Mouse (Mus musculus) embryonic fibroblast, embryonic 13.5 days (primary cell): ENCODE measurements around the gene Ubl7. TPM values are rescaled to one million over a fixed set of nuclear protein-coding genes. Genes with fewer than 3 reads are reported as not detected.

Experiments
- H3K27ac ChIP-seq: 2 replicates; pipeline ENCODE4 v1.5.1; 2012; ENCODE audit warnings: low read length, control low read depth, inconsistent platforms; ENCODE audit not compliant: insufficient read depth
- H3K4me1 ChIP-seq: 2 replicates; pipeline ENCODE4 v1.6.1; 2011; ENCODE audit warnings: low read length; ENCODE audit not compliant: control insufficient read depth, insufficient read depth
- H3K4me3 ChIP-seq: 2 replicates; pipeline ENCODE4 v1.5.1; 2011; ENCODE audit warnings: mild to moderate bottlenecking, control low read depth, low read length; ENCODE audit not compliant: insufficient read depth
- CTCF ChIP-seq: IDR thresholded peaks from 2 replicates; pipeline ENCODE4 v1.5.1; 2011; ENCODE audit warnings: mild to moderate bottlenecking, control low read depth, low read length, moderate library complexity, borderline replicate concordance; ENCODE audit not compliant: insufficient read depth
- POLR2A ChIP-seq: IDR thresholded peaks from 2 replicates; pipeline ENCODE4 v1.6.1; 2011; ENCODE audit warnings: low read depth, mild to moderate bottlenecking, control low read depth, low read length, moderate library complexity
- polyA plus RNA-seq: library from polyadenylated mRNA; stranded (reverse); fragments of >200 nt; gene quantifications from 2 replicates; pipeline ENCODE4 v1.2.4, GENCODE M21; 2011; ENCODE audit warnings: low read depth; ENCODE audit not compliant: missing spikeins, insufficient read length

The Ubl7 gene
- polyA plus RNA-seq, 1 experiment: 55.2 TPM

DNA sequence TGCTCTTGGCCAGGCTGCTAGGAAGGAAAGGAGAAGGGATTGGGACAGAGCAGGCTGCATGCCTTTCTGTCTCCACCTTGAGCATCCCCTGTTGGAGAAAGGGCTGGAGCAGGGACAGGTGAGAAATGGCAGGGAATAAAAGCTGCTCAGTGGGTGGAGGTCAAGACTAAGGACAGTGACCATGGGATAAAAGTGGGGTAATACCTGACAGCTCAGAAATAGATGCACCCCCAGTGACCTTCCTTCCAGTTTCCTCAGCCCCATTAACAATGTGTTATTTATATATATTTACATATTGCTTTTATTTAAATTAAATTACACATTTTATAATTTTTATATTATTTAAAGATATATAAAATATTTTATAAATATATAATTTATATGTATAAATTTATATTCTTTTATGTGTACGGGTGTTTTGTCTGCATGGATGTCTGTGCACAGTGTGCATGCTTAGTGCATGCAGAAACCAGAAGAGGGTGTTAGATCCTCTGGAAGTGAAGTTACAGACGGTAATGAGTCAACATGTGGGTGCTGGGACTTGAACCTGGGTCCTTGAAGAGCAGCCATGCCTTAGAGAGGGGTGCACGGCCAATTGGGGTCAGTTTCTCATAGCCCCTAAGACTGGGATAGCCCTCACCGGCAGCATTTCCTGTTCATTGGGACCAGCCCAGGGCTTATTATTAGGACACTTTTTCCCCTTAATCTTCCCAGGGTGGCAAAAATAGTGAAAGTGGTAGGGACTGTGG is 52.6 kb downstream of the Ubl7 start:
- TF ChIP-seq CTCF (no peak), POLR2A (no peak)
- Histone ChIP-seq H3K4me1 (no peaks in the 10 kb centered on the region), H3K27ac (no peak overlapping the region), H3K4me3 (no peak overlapping the region)

DNA sequence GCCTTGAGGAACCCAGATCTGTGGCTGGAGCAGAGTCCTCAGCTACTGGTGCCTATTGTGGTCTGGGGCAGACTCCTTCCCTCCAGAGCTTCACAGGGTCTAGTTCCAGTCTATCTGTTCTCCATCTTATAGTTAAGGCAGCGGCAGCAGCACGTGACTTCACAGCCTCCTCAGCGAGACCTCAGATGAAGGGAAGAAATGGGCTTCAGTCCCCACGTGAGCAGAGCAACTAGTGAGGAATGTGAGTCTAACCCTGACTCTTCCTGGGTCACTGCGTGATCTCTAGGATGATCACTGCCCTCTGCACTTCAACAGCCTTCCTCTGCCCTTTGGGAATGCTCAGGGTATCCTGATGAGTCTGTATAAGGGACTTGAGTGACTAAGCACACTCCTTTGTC is 53.2 kb downstream of the Ubl7 start:
- H3K27ac ChIP-seq: no peak overlapping the region
- H3K4me3 ChIP-seq: no peak overlapping the region
- no peaks in the 10 kb centered on the region for H3K4me1 ChIP-seq
- TF ChIP-seq CTCF (no peak), POLR2A (no peak)

DNA sequence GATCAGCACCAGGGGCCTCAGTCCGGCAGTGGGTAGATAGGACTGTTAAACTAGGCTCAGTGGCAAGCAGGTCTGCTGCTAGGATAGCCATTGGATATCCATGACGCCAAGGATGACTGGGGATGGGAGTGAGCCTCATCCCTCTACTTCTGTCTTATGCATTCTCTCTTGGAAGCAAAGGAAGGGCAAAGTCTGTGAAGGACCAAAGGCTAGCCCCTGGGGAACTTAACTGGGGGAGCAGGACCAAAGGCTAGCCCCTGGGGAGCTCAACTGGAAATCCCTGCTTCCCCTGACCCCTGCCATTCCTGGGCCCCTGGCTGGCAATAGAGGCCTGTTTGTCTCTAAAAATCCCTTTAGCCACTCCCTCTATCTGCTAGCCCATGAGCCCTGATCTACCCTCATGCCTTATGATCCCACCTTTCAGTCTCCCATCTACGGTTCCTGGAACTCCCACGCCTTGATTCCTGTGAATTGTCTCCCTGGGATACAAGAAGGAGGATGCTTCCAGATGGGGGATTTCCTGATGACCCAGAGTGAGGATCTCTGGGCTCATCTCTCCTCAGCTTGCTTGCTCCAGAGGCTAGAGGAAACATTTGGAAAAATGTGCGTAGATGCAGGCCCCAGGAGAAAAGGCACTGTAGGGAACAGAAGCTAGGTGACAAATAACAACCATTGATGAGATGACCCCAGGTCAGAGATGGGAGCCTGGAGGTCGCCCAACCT is 53.9 kb downstream of the Ubl7 start:
- TF ChIP-seq POLR2A (no peak), CTCF (no peak)
- H3K4me3 ChIP-seq: no peak overlapping the region
- H3K4me1 ChIP-seq: no peaks in the 10 kb centered on the region
- no peak overlapping the region for H3K27ac ChIP-seq

DNA sequence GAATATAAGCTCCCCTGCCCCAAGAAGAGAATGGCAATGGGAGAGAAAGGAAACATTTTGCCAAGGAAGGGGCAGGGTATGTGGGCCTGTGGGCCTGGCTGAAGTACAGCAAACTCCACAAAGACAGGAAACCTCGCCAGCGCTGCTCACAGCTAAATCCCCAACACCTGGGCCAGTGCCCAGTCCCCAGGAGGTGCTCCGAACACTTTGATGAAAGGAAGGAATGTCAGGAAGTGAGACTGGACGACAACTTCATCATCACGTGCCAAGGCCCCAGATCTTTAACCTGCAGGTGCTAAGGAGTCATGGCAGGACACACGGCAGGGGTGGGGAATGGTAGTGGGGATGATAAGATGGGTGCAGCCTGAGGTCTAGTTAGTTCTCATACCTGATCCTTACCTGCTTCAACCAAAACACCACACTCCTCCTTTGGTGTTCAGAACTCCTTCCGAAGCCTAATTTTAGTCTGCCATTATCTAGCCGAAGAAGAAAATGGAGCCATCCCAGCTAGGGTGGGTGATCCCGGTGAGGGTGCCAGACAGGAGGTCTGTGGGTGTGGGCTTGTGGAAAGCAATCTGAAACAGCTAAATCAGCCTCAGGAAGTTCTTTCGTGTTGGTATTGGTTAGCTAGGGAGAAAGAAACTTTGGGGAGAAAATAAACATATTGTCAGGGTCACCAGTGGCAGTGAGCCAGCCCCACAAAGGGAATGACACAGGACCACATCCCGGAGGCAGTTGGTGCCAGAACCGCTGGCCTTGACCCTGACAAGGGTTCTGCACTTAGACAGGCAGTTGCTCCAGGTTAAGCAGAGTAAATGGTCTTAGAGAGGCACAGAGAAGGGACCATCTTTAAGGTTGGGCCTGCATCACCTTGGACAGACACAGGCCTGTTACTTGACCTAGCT is 54.8 kb downstream of the Ubl7 start:
- TF ChIP-seq CTCF (no peak), POLR2A (no peak)
- Histone ChIP-seq H3K4me3 (no peak overlapping the region), H3K27ac (no peak overlapping the region), H3K4me1 (no peaks in the 10 kb centered on the region)

DNA sequence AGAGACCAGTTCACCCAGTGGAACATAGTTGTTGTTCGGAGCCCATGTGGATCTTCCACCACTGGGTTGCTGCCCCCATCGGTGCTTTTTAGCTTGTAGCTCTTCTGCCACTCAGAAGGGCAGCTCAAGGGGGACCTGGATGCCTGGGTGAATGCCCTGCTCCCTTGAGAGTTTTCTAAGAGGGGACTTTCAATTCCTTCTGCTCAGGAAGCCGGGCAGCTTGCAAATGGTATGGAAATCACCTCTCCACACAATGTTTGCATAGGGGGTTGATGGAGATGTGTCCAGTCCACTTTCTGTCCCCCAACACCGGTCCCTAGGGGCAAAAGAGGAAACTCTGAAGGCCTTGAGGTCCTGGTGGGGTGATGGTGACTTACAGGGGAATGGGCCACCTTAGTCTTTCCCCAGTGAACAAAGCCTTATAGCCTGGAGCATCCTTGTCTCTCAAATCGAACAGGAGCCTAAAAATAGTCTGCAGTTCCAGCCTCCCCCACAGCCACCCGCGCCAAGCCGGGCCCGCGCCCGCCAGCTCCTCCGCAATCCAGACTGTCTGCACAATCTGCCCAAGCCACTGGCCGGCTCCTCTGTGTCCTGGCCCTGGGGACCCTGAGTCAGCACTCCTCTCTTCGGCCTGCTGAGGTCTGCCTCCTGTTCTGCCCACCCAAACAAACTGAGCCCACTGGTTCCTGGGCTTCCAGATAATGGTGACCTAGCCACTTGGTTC is 56.6 kb downstream of the Ubl7 start:
- Histone ChIP-seq H3K4me3 (no peak overlapping the region), H3K27ac (no peak overlapping the region), H3K4me1 (no peaks in the 10 kb centered on the region)
- TF ChIP-seq POLR2A (no peak), CTCF (no peak)

DNA sequence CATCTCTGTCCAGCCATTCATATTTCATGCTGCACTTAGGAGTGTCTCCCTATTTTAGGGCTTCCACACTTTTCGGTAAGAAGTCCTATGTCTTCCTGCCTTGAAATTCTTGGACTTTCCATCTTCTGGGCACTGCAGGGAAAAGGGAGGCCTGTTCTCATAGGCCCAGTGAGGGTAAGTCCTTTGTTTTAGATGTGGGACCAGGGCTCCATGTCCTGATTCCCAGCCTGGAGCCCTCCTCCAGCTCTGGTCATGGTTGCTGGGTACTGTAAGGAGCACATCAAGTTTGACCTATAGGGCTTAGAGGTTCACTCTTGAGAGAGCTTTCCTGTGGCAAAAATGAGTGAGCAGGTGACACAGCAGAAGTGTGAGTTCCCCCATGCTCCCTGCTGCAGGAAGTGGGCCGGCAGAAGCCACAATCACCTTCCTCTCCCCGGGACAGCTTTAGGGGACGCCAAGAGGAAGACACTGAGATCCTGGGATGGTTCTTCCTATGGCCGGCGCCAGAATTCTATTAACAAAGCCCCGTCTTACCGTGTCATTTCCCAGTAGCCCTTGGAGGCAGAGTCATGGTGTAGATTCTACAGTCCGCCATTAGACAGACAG is 57.5 kb downstream of the Ubl7 start:
- TF ChIP-seq POLR2A (no peak), CTCF (no peak)
- no peak overlapping the region for H3K27ac ChIP-seq

DNA sequence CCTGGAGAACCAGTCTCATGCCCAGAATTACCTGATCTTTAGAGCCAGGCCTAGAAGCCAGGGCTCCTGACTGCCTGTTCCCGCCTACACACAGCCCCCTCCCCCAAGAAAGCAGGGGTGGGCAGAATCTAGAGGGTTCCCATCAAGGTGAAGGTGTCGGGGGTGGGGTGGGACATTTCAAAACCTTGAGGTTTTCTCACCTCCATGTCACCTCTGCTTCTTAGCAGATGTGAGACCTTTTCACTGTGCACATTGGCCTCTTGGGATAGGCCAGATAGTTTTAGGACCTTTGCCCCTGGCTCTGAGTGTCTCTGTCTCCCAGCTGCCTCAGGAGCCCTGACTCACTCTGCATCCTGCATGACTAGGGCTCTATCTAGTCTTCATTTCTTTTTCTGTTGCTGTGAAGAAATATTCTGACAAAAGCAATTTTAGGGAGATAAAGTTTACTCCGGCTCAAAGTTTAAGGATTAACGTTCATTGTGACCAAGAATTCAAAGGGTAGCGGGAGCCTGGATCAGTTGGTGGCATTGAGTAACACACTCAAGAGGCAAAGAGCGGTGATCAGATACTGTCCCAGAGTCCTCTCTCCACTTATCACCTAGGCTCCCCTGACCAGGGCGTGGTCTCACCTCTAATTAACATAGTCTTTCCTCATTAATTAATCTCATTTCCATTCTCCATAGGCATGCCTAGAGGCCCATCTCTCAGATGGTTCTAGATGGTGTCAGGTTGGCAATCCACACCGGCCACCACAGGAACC is 58.2 kb downstream of the Ubl7 start:
- Histone ChIP-seq H3K27ac (no peak overlapping the region), H3K4me1 (peaks cover 9% of the 10 kb centered on the region), H3K4me3 (no peak overlapping the region)
- TF ChIP-seq CTCF: no peak
- no peak for TF ChIP-seq POLR2A

More for the DNA sequence above, 57.5 kb downstream of the Ubl7 start:
- H3K4me1 ChIP-seq: peaks cover 4% of the 10 kb centered on the region
- H3K4me3 ChIP-seq: no peak overlapping the region

DNA sequence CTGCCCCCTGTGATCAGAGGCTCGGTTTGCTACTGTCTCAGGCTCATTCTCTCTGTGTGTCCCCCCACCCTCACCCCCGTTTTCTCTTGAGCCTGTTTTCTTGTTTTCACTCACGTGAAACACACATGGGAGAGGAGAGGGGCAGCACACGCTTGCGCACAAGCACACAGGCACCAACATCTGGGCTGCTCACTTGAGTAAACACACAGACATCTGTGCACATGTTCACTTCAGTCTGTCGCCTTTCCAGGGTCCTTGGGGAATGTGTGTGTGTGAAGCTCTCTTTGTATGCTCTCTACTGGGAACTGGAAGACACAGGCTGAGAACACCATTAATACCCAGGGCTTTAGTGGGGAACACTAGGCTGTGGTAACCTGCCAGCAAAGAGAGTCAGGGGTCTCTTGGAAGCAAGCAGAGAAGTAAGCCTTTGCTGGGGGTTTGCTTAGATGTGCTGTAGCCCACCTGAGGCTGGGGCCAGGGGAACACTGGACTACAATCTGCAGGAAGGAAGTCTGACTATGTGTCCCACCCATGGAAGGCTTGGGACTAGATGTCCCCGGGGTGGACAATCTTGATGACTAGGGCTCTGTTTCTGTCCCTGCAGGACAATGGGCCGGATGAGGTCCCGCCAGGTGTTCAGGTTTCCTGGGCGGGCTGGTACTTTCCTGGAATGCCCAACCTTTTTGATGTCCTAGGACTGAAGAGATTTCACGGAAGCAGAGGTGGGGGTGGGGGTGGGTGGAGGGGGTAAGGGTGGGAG is 59.1 kb downstream of the Ubl7 start:
- Histone ChIP-seq H3K4me1 (peaks cover 9% of the 10 kb centered on the region), H3K4me3 (no peak overlapping the region), H3K27ac (no peak overlapping the region)
- TF ChIP-seq CTCF (no peak), POLR2A (no peak)
